Mouse (Mus musculus): ENCODE results near the gene Clec11a. TPM values are rescaled to one million over a fixed set of nuclear protein-coding genes. Genes with fewer than 3 reads are reported as not detected.

Clec11a gene
- 1 to 10 TPM; 3.1 to 3.5 TPM for total RNA-seq (2021)

- DNase-seq (ENCODE audit: extremely low spot score in 1 of 2, low spot score in 1 of 2) = no peak
Measured at GRCm38 (mm10) chr7:44306516-44307240, at the start of gene Clec11a. Gene Clec11a, minus strand, starts transcription at chr7:44306902.

- DNase-seq (ENCODE audit: extremely low spot score in 1 of 2, low spot score in 1 of 2) = no peak
Measured at GRCm38 (mm10) chr7:44355411-44355810, 48.7 kb upstream of the Clec11a start.

DNA sequence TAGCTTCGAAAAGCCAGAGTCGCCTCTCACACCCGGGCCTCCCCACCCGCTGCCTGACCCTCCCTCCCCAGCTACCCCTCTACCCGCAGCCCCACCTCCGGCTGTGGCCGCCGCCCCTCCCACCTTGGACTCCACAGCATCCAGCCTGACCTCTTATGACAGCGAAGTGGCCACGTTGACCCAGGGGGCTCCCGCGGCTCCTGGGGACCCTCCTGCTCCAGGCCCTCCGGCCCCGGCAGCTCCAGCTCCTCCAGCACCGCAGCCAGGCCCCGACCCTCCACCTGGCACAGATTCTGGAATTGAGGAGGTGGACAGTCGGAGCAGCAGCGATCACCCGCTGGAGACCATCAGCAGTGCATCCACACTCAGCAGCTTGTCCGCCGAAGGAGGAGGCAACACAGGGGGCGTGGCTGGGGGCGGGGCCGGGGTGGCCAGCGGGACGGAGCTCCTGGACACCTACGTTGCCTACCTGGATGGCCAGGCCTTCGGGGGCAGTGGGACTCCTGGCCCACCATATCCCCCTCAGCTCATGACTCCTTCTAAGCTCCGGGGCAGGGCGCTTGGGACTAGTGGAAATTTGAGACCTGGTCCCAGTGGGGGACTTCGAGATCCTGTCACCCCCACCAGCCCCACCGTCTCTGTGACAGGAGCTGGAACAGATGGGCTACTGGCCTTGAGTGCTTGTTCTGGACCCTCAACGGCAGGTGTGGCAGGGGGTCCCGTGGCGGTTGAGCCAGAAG lies 47.1 kb upstream of the Clec11a start:
- DNase-seq (ENCODE audit: extremely low spot score in 1 of 2, low spot score in 1 of 2) = no peak

GRCm38 (mm10) chr7:44352750-44353600 lies 46.3 kb upstream of the Clec11a start:
- DNase-seq (ENCODE audit: extremely low spot score in 1 of 2, low spot score in 1 of 2) = peak; percentile 32 to 45

DNA sequence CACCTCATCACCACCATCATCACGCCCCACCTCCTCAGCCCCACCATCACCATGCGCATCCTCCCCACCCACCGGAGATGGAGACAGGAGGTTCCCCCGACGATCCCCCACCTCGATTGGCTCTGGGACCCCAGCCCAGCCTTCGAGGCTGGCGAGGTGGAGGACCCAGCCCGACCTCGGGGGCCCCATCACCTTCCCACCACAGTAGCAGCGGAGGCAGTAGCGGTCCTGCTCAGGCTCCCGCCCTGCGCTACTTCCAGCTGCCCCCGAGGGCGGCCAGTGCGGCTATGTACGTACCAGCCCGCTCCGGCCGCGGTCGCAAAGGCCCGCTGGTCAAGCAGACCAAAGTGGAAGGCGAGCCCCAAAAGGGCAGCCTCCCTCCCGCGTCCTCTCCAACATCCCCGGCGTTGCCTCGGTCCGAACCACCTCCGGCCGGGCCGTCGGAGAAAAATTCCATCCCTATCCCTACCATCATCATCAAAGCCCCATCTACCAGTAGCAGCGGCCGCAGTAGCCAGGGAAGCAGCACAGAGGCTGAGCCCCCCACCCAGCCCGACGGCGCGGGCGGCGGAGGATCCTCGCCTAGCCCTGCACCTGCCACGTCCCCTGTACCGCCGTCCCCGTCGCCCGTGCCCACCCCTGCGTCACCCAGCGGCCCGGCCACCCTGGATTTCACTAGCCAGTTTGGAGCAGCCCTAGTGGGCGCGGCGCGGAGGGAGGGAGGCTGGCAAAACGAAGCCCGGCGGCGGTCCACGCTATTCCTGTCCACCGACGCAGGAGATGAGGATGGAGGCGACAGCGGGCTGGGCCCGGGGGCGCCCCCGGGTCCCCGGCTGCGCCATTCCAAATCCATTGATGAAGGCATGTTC lies 45.4 kb upstream of the Clec11a start:
- no peak for DNase-seq (ENCODE audit: extremely low spot score in 1 of 2, low spot score in 1 of 2)

DNA sequence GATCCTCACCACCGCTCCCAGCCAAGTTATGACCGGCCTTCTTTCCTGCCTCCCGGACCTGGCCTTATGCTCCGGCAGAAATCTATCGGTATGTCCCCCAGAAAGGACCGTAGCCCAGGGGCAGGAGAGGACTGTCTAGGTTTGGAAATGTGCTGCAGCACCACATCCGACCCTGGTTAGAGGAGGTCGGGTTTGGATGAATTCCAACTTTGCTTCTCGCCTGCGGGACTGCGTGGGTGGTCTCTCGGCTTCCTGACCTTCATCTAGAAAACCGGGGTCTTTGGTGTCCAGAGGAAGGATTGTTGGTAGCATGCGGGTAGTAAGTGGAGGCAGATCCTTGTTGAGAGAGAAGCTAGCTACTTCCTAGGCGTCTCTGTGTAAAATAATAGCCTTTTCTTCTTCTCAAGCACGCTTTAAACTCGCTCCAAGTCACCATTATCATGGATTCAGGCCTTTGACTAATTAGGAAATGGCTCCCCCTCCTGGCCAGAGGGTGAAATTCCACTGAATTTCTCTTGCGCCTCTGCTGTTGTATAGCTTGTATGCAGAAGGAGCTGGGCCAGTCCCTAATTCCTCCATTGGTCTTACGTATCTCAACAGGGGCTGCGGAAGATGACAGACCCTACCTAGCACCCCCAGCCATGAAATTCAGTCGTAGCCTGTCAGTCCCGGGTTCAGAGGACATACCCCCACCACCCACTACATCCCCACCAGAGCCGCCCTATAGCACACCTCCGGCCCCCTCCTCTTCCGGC lies 44.4 kb upstream of the Clec11a start:
- DNase-seq (ENCODE audit: extremely low spot score in 1 of 2, low spot score in 1 of 2) = peak; percentile 64 to 73

- no peak for DNase-seq (ENCODE audit: extremely low spot score in 1 of 2, low spot score in 1 of 2)
Measured at GRCm38 (mm10) chr7:44349043-44349442, 42.3 kb upstream of the Clec11a start.

DNA sequence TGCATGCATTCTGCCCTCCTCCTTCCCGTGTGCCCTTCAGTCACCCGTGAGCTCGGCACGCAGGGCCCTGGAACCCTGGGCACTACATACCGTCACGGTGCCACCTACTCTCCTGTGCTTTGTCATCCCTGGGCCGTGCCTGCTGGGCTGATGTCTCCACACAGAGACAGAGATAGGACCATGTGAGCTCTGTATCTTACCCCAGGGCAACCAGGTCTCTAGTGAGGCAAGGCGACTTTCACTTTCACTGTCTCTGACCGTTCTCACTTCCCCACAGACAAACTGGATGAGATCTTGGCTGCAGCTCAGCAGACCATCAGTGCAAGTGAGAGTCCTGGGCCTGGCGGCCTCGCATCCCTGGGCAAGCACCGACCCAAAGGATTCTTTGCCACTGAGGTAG lies 37.9 kb upstream of the Clec11a start:
- DNase-seq (ENCODE audit: extremely low spot score in 1 of 2, low spot score in 1 of 2) = no peak

DNA sequence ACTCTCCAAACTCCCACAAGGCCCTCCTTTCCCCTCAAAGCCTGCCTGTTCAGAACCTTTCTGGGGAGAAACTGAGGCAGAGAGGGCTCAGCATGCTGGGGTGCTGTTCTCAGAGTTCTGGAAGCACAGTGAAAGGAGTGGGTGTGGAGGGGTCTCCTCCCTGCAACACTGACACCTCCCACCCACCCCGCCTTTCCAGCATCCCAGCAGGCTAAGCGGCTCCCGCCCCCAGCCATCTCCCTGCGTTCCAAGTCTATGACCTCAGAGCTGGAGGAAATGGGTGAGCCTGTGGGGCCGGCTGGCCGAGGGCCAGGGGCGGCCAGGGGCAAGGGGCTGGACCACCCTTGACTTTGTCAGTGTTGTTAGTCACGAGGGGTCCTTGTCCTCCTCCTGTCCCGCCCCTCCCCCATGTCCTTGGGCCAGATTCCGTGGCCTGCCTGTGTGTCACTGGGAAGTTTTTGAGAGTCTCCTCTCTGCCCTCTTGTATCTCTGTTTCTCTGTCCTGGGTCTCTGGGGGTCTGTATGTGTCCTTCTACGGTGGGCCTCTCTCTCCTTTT lies 36.8 kb upstream of the Clec11a start:
- no peak for DNase-seq (ENCODE audit: extremely low spot score in 1 of 2, low spot score in 1 of 2)

DNA sequence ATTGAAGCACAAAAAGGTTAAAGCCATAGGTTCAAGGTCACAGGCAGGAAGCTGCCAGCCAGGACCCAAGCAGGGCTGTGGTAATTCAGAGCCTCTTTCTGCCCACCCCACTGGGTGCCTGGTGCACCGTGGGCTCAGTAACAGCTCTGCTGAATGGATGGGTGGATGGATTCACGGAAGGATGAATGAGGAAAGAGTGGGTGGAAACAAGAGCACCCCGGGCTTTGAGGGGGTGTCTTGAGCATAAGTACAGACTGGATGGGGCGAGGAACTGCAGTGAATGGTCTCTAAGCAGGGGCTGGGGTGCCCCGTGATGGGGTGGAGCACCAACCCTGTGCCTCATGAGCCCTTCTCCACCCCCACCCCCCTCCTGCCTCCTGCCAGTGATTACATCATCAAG lies 35.0 kb upstream of the Clec11a start:
- DNase-seq (ENCODE audit: extremely low spot score in 1 of 2, low spot score in 1 of 2) = no peak

DNA sequence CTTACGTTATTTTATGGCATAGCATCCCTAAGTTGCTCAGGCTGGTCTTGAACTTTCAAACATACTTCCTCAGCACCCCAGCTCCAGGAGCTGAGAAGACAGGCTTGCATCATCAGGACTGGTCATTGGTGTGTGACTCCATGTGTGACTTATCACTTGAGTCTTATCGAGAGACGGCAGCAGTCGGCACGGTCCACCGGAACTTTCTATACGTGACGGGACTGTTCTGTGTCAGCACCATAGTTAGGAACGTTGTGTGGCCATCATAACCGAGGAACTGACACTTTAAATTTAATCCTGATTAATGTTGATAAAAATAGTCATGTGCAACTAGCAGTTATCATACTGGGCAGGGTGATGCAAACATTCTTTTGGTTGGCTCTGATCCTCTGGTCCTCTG lies 34.4 kb upstream of the Clec11a start:
- DNase-seq (ENCODE audit: extremely low spot score in 1 of 2, low spot score in 1 of 2) = no peak

GRCm38 (mm10) chr7:44340226-44340625 lies 33.5 kb upstream of the Clec11a start:
- no peak for DNase-seq (ENCODE audit: extremely low spot score in 1 of 2, low spot score in 1 of 2)

DNA sequence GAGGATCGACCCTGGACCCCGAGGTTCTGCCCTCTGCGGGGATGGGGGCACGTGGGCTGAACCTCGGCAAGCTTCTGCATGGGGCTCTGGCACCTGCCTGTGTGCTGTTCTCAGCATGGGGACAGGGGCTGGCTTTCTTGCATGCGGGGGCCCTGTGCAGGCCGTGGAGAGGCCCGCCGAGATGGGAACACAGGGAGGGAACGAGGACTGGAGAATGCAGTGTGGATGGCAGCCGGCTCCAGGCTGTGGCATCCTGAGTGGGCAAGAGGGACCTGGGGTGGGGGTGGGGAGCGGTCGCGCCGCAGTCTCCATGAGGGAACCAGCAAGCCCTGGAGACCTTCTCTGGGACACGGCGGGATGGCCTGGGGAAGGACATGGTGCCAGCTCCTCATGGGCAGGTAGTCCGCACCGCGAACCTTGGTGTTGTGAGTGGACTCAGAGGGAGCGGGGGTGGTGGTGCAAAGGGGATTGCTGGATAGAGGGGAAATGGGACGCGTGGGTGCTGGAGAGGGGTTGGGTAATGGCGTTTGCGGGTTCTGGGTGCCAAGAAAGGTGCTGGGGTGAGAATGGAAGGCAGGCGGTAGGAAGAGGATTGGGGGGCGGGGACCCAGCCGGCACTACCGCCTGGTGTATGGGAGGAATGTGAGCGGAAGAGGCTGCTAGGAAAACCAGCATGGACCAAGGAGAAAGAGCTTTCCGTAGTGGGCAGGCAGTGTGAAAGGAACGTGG lies 30.6 kb upstream of the Clec11a start:
- DNase-seq (ENCODE audit: extremely low spot score in 1 of 2, low spot score in 1 of 2) = peak in 1 of 2 experiments; percentile 28

GRCm38 (mm10) chr7:44336046-44337021 lies 29.6 kb upstream of the Clec11a start:
- peak; percentile 40 to 41 for DNase-seq (ENCODE audit: extremely low spot score in 1 of 2, low spot score in 1 of 2)

- peak; percentile 35 to 51 for DNase-seq (ENCODE audit: extremely low spot score in 1 of 2, low spot score in 1 of 2)
Measured at GRCm38 (mm10) chr7:44335031-44335878, 28.6 kb upstream of the Clec11a start.

DNA sequence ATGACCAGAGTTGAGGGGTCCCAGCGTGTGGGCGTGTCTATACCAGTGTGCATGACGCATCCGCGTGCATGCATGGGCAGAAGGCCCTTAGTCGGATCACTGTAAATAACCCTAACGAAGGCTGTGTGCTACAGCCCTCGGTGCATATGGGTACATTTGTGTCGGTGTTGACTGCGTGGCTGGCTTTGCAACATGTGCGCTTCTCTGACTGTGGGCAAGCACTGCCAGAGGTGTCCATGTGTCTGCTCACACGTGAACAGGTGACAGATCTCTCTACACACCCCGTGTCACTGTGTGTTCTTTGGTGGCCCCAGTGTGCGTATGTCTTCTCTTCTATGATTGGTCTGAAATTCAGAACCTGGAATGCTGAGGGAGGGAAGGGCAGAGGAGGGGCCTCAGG lies 27.4 kb upstream of the Clec11a start:
- DNase-seq (ENCODE audit: extremely low spot score in 1 of 2, low spot score in 1 of 2) = no peak
